Mouse (Mus musculus): ENCODE results near the gene Ogfod1. TPM values are rescaled to one million over a fixed set of nuclear protein-coding genes. Genes with fewer than 3 reads are reported as not detected.
A peak's percentile ranks its signal among the peaks of the same experiment; 100 is the strongest.

The Ogfod1 gene
- polyA plus RNA-seq (2011; ENCODE audit: insufficient read depth, insufficient read length, low read depth, missing spikeins), result 31.9 and 37.8 TPM in 2 replicates

DNA sequence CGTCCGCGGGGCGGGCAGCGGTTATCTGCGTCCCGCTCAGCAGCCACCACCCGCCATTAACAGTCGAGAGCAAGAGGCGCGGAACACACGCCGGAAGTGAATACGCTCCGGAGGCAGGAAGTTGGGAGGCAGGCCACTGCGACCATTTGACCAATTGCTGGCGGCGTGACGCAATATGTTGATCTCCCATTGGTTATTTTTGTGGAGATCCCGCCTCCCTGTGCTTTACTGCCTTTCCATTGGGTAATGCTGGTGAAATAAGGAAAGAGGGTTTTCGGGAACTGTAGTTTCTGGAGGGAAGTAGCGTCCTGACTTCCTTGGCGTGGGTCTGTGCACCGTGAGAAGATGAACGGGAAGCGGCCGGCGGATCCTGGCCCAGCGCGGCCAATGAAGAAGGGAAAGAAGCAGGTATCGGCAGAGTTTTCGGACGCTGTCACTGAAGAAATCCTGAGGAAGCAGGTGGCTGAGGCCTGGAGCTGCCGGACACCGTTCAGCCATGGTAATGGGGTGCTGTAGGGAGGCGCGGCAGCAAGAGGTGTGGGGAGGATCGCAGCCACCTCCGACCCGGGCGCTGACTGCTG, at the start of gene Ogfod1, which contains the start of gene Nudt21:
Gene Ogfod1, plus strand, starts transcription at position 255 of the 581 bp plus-strand sequence.
Gene Nudt21, minus strand, starts transcription at position 88 of the 581 bp plus-strand sequence.
- H3K36me3 ChIP-seq (ENCODE audit: control insufficient read depth, insufficient read depth, low read length, poor library complexity, severe bottlenecking), result peaks cover 10% of the 10 kb centered on the region
- peak within 1 kb of the TSS; percentile 91 for H3K9ac ChIP-seq (ENCODE audit: low read depth, poor library complexity, severe bottlenecking)
- H3K4me1 ChIP-seq (ENCODE audit: control insufficient read depth, insufficient read depth, low read length), result peaks cover 1% of the 10 kb centered on the region
- no peaks in the 10 kb centered on the region for H3K9me3 ChIP-seq (replicated peaks; ENCODE audit: control insufficient read depth, insufficient read depth, low read length, poor library complexity, severe bottlenecking)
- TF ChIP-seq CTCF (IDR thresholded peaks at IDR 0.05; ENCODE audit: low read depth, low read length), result no peak
- no peak for TF ChIP-seq EP300 (IDR thresholded peaks at IDR 0.05; ENCODE audit: insufficient read depth, low read depth, low read length)
- no peak for TF ChIP-seq POLR2A (IDR thresholded peaks at IDR 0.05; ENCODE audit: insufficient read depth, low read length)
- peak within 1 kb of the TSS; percentile 97 for H3K4me3 ChIP-seq (ENCODE audit: low read depth, low read length)
- H3K27ac ChIP-seq (ENCODE audit: insufficient read depth, low read length), result peak within 1 kb of the TSS; percentile 86
- H3K27me3 ChIP-seq (ENCODE audit: control insufficient read depth, insufficient read depth, low read length, poor library complexity, severe bottlenecking), result no peaks in the 10 kb centered on the region

DNA sequence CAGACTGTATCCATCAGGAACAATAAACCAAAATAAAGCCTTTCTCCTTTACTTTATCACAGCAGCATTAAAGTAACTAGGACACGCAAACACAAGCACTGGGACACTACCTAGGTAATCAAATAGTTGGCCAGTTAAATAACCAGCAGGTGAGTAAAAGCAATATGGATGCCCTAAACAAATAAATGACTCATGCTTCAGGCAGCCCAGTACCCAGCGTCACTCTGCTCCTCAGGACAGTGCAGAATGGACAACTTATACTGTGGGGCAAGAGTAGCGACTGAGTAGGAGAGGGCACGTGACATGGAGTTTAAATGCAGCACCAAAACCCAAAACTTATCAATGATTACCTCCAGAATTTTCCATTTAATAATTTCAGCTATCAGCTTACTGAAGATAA, 47.3 kb upstream of the Ogfod1 start:
- no peak overlapping the region for H3K4me3 ChIP-seq (ENCODE audit: low read depth, low read length)
- H3K9me3 ChIP-seq (replicated peaks; ENCODE audit: control insufficient read depth, insufficient read depth, low read length, poor library complexity, severe bottlenecking), result peaks cover 19% of the 10 kb centered on the region
- H3K27me3 ChIP-seq (ENCODE audit: control insufficient read depth, insufficient read depth, low read length, poor library complexity, severe bottlenecking), result no peaks in the 10 kb centered on the region
- no peaks in the 10 kb centered on the region for H3K4me1 ChIP-seq (ENCODE audit: control insufficient read depth, insufficient read depth, low read length)
- no peak overlapping the region for H3K27ac ChIP-seq (ENCODE audit: insufficient read depth, low read length)
- no peaks in the 10 kb centered on the region for H3K36me3 ChIP-seq (ENCODE audit: control insufficient read depth, insufficient read depth, low read length, poor library complexity, severe bottlenecking)
- H3K9ac ChIP-seq (ENCODE audit: low read depth, poor library complexity, severe bottlenecking), result no peak overlapping the region
- TF ChIP-seq EP300 (IDR thresholded peaks at IDR 0.05; ENCODE audit: insufficient read depth, low read depth, low read length) (no peak), POLR2A (IDR thresholded peaks at IDR 0.05; ENCODE audit: insufficient read depth, low read length) (no peak), CTCF (IDR thresholded peaks at IDR 0.05; ENCODE audit: low read depth, low read length) (no peak)

DNA sequence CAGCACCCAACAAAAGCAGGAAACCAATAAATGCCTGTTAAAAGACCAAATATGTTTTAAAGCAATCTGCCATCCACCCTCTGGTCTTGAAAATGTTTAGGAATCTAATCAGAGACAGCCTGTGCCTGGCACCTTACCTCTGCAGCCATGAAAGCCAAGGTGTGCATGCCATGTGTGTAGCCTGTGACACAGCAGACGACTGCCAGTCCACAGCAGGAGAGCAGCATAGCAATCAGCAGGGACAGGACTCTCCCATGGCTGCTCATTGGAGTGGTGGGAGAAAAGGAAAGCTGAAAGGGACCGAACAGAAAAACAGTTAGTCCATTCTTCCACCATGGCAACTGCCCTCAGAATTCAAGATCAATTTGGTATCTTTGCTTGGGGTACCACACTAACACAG, 38.0 kb upstream of the Ogfod1 start:
- Histone ChIP-seq H3K9ac (ENCODE audit: low read depth, poor library complexity, severe bottlenecking) (no peak overlapping the region), H3K4me1 (ENCODE audit: control insufficient read depth, insufficient read depth, low read length) (no peaks in the 10 kb centered on the region), H3K4me3 (ENCODE audit: low read depth, low read length) (no peak overlapping the region), H3K9me3 (replicated peaks; ENCODE audit: control insufficient read depth, insufficient read depth, low read length, poor library complexity, severe bottlenecking) (peaks cover 8% of the 10 kb centered on the region), H3K36me3 (ENCODE audit: control insufficient read depth, insufficient read depth, low read length, poor library complexity, severe bottlenecking) (peaks cover 4% of the 10 kb centered on the region; the same call in 1 of the 2 replicates), H3K27ac (ENCODE audit: insufficient read depth, low read length) (no peak overlapping the region), H3K27me3 (ENCODE audit: control insufficient read depth, insufficient read depth, low read length, poor library complexity, severe bottlenecking) (no peaks in the 10 kb centered on the region)
- TF ChIP-seq CTCF (IDR thresholded peaks at IDR 0.05; ENCODE audit: low read depth, low read length) (no peak), EP300 (IDR thresholded peaks at IDR 0.05; ENCODE audit: insufficient read depth, low read depth, low read length) (no peak)

DNA sequence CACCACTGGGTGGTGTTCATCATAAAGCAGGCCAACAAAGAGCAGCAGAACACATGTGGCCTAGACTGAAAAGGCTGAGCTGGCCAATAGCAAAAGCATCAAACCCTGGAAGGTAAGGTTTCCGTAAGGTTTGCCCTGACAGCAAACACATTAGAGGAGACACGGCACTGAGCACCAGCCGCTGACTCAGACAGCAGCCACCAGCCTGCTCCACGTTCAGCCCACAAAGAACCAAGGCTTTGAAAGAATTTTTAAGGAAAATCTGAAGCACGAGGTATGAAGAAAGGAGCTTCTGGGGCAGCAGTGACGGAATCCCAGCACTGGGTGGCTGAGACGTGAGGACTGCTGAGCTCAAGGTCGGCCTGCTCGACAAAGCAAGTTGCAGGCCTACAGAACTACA, 32.9 kb upstream of the Ogfod1 start:
- Histone ChIP-seq H3K27ac (ENCODE audit: insufficient read depth, low read length) (no peak overlapping the region), H3K36me3 (ENCODE audit: control insufficient read depth, insufficient read depth, low read length, poor library complexity, severe bottlenecking) (no peaks in the 10 kb centered on the region; the same call in 1 of the 2 replicates), H3K4me3 (ENCODE audit: low read depth, low read length) (no peak overlapping the region), H3K9ac (ENCODE audit: low read depth, poor library complexity, severe bottlenecking) (no peak overlapping the region), H3K4me1 (ENCODE audit: control insufficient read depth, insufficient read depth, low read length) (no peaks in the 10 kb centered on the region), H3K9me3 (replicated peaks; ENCODE audit: control insufficient read depth, insufficient read depth, low read length, poor library complexity, severe bottlenecking) (no peaks in the 10 kb centered on the region), H3K27me3 (ENCODE audit: control insufficient read depth, insufficient read depth, low read length, poor library complexity, severe bottlenecking) (no peaks in the 10 kb centered on the region)
- TF ChIP-seq CTCF (IDR thresholded peaks at IDR 0.05; ENCODE audit: low read depth, low read length) (no peak), POLR2A (IDR thresholded peaks at IDR 0.05; ENCODE audit: insufficient read depth, low read length) (no peak), EP300 (IDR thresholded peaks at IDR 0.05; ENCODE audit: insufficient read depth, low read depth, low read length) (no peak)

DNA sequence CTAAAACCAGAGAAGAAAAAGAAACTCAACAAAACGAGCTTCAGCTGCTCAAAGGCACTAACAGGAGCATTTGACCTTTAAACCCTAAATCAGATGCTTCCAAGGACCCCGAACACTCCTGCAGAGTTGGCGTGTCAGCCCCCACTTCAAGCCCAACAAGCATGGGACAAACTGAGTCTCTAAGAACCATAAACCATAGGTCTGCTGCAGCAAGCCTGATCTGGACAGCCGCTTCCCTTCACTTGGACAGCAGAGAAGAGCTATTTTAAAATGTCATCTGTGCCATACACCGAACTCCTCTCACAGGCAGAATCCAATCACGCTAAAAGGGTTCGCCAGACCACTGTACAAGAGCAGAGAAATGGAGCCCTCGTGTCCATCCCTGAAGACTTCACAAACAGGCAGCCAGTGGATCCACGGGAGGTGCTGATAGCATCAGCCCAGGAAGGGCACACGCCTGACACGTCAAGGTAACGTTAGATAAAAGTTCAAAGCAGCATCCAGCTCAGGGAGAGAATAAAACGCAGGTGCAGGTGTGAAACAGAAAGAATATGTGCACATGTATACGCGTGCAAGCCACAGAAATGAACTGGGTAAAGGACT, 27.7 kb upstream of the Ogfod1 start:
- peaks cover 2% of the 10 kb centered on the region for H3K27me3 ChIP-seq (ENCODE audit: control insufficient read depth, insufficient read depth, low read length, poor library complexity, severe bottlenecking)
- H3K4me1 ChIP-seq (ENCODE audit: control insufficient read depth, insufficient read depth, low read length), result peaks cover 2% of the 10 kb centered on the region

DNA sequence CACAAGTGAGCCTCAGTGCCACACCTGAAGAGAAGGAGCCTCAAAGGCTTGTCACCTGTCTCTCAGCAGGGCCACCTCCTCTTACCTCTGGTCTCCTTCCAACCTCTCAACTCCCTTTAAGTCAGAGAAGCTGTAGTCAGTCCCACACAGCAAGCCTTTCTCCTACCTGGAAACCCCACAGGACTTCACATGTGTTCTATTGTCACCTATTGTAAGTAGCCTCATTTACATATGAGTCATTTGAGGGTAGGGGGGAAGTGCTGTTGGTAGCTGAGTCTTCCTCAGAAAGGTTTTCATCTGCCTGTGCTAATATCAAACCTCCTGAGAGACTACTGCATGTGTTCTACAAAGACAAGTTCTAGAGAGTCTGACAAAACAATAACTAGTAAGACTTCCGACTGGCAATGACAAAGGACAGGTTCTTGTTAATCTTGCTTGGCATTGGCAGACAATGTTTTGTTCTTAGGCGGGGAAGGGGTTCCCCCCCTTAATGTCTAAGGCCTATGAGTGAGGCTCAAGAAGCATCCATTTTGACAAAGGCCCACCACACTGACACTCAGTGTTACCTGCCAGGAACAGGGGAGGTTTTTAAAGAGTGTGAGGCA, 26.8 kb upstream of the Ogfod1 start:
- Histone ChIP-seq H3K9ac (ENCODE audit: low read depth, poor library complexity, severe bottlenecking) (no peak overlapping the region), H3K27me3 (ENCODE audit: control insufficient read depth, insufficient read depth, low read length, poor library complexity, severe bottlenecking) (peaks cover 2% of the 10 kb centered on the region), H3K27ac (ENCODE audit: insufficient read depth, low read length) (no peak overlapping the region), H3K36me3 (ENCODE audit: control insufficient read depth, insufficient read depth, low read length, poor library complexity, severe bottlenecking) (no peaks in the 10 kb centered on the region), H3K4me3 (ENCODE audit: low read depth, low read length) (no peak overlapping the region), H3K4me1 (ENCODE audit: control insufficient read depth, insufficient read depth, low read length) (peaks cover 2% of the 10 kb centered on the region), H3K9me3 (replicated peaks; ENCODE audit: control insufficient read depth, insufficient read depth, low read length, poor library complexity, severe bottlenecking) (no peaks in the 10 kb centered on the region)
- TF ChIP-seq CTCF (IDR thresholded peaks at IDR 0.05; ENCODE audit: low read depth, low read length) (no peak), POLR2A (IDR thresholded peaks at IDR 0.05; ENCODE audit: insufficient read depth, low read length) (no peak), EP300 (IDR thresholded peaks at IDR 0.05; ENCODE audit: insufficient read depth, low read depth, low read length) (no peak)

More for the DNA sequence above, 27.7 kb upstream of the Ogfod1 start:
- H3K9me3 ChIP-seq (replicated peaks; ENCODE audit: control insufficient read depth, insufficient read depth, low read length, poor library complexity, severe bottlenecking), result no peaks in the 10 kb centered on the region
- H3K36me3 ChIP-seq (ENCODE audit: control insufficient read depth, insufficient read depth, low read length, poor library complexity, severe bottlenecking), result no peaks in the 10 kb centered on the region
- H3K4me3 ChIP-seq (ENCODE audit: low read depth, low read length), result no peak overlapping the region
- no peak overlapping the region for H3K27ac ChIP-seq (ENCODE audit: insufficient read depth, low read length)
- H3K9ac ChIP-seq (ENCODE audit: low read depth, poor library complexity, severe bottlenecking), result no peak overlapping the region
- TF ChIP-seq CTCF (IDR thresholded peaks at IDR 0.05; ENCODE audit: low read depth, low read length) (no peak), POLR2A (IDR thresholded peaks at IDR 0.05; ENCODE audit: insufficient read depth, low read length) (no peak), EP300 (IDR thresholded peaks at IDR 0.05; ENCODE audit: insufficient read depth, low read depth, low read length) (no peak)

All from ES-Bruce4 (cell line).